ENCODE assay signal across 8 mouse cellular contexts in the genomic region with DNA sequence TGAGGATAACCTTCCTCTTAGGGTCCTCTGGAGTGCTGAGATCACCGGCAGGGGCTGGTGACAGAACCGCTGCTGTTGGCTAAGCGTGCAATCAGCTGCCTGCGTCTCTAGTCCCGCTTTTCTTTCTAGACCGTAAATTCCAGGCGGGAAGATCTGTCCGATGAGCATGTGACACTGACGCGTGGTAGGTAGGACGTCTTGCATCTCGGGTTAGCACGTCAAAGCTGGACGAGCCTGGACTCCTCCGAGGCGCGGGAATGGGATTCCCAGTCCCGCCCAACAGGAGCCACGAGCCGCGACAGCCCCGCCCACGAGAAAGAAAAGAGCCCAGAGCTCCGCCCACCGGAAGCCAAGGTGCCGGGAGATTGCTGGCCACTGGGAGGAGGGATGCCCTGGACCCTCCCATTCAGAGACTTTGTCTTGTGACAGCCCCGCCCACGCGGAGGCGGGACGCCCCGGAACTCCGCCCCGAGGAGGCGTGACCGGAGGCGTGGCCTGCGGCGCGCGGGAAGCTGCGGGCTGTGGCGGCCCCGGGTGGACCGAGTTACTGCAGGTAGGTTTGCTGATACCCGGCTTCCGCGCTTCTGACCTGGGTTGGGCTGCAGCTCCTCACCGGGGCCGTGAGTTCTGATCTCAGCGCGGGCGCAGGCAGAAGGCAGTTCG. TPM values are rescaled to one million over a fixed set of nuclear protein-coding genes. Genes with fewer than 3 reads are reported as not detected.
DNase-seq lines count a peak whose midpoint lies in the region; ATAC-seq and TF ChIP-seq lines count a peak whose summit lies in the region.

A gene (plus strand): TSS at position 479 of the 663 bp plus-strand sequence.

- H3K27me3 ChIP-seq in hindbrain, embryonic 10.5 days (ENCODE audit: insufficient read depth, poor library complexity, severe bottlenecking), result no peaks in the 10 kb centered on the region
- no peaks in the 10 kb centered on the region for H3K27me3 ChIP-seq in lung, postnatal 0 days (replicated peaks; ENCODE audit: insufficient read depth, low read length)

- H3K27ac ChIP-seq in hindbrain, embryonic 10.5 days, result peak within 1 kb of the TSS; percentile 90
- no peak within 1 kb of the TSS for H3K27ac ChIP-seq in lung, postnatal 0 days (ENCODE audit: low read length)

- peak; percentile 97 for DNase-seq in MN1 (ENCODE audit: low spot score)
- peak; percentile 96 for DNase-seq in cerebellum, adult 9-10 months
- DNase-seq in hindbrain, embryonic 10.5 days (ENCODE audit: low spot score), result peak; percentile 99
- peak; percentile 97 for DNase-seq in layer of hippocampus, adult 9-11 months
- DNase-seq in lung, postnatal 0 days (ENCODE audit: low spot score), result peak; percentile 99
- DNase-seq in ovary, postnatal 14 days (ENCODE audit: low spot score), result peak; percentile 99
- DNase-seq in thymus, postnatal 14 days, result peak; percentile 98

- no peak; the same call in none of the 2 replicates for TF ChIP-seq CTCF in lung, postnatal 0 days (IDR thresholded peaks at IDR 0.05)

- peaks cover 31% of the 10 kb centered on the region for H3K36me3 ChIP-seq in hindbrain, embryonic 10.5 days
- H3K36me3 ChIP-seq in lung, postnatal 0 days (ENCODE audit: insufficient read depth, low read length), result no peaks in the 10 kb centered on the region

- peak within 1 kb of the TSS; percentile 41 for H3K9ac ChIP-seq in lung, postnatal 0 days (replicated peaks; ENCODE audit: low read depth)

- TF ChIP-seq EP300 in lung, postnatal 0 days (IDR thresholded peaks at IDR 0.05), result no peak

- peaks cover 30% of the 10 kb centered on the region for H3K4me1 ChIP-seq in hindbrain, embryonic 10.5 days (replicated peaks)
- H3K4me1 ChIP-seq in lung, postnatal 0 days (ENCODE audit: insufficient read depth, low read depth, low read length), result no peaks in the 10 kb centered on the region

- 0 out of 2 replicates have a peak, but pooled peaks cover 4% of the 10 kb centered on the region for H3K9me3 ChIP-seq in hindbrain, embryonic 10.5 days
- no peaks in the 10 kb centered on the region for H3K9me3 ChIP-seq in lung, postnatal 0 days (ENCODE audit: low read length)

- under 1% methylated on average over 54 of the region's 54 CpGs for WGBS in hindbrain, embryonic 10.5 days
- WGBS in lung, postnatal 0 days, result under 1% methylated on average over 46 of the region's 54 CpGs

- ATAC-seq in frontal cortex, adult (ENCODE audit: low TSS enrichment), result peak; percentile 91
- ATAC-seq in lung, postnatal 0 days, result peak; percentile 98

- H3K4me2 ChIP-seq in lung, postnatal 0 days (replicated peaks; ENCODE audit: low read depth, low read length), result peak within 1 kb of the TSS; percentile 98

- H3K4me3 ChIP-seq in hindbrain, embryonic 10.5 days, result peak within 1 kb of the TSS; percentile 90
- peak within 1 kb of the TSS; percentile 80 for H3K4me3 ChIP-seq in lung, postnatal 0 days (ENCODE audit: low read depth, low read length)

RNA-seq across cellular contexts. Expression of the gene that starts here (rescaled TPM):
- 109 and 132 TPM in 2 replicates for polyA plus RNA-seq in hindbrain, embryonic 10.5 days (2016; fragmentation: Nextera tagmentation; extraction: Ambion mirVana)
- polyA plus RNA-seq in lung, postnatal 0 days (2015; fragmentation: Nextera tagmentation; extraction: Ambion mirVana), result 9.6 and 10.2 TPM in 2 replicates
